Mouse (Mus musculus): ENCODE measurements around the gene Tmcc1. TPM values are rescaled to one million over a fixed set of nuclear protein-coding genes. Genes with fewer than 3 reads are reported as not detected.

Gene Tmcc1
- total and polyA plus RNA-seq, 2 experiments, result 17.7 to 34.3 TPM

GRCm38 (mm10) chr6:115990056-115990455 lies 203.2 kb downstream of the Tmcc1 start:
- DNase-seq (ENCODE audit: extremely low read depth, low read depth, low spot score), result no peak
- 82% methylated on average over 3 of the region's 3 CpGs for WGBS
- H3K27me3 ChIP-seq (ENCODE audit: control insufficient read depth, insufficient read depth, low read length), result peaks cover 9% of the 10 kb centered on the region; the same call in 1 of the 2 replicates
- no peaks in the 10 kb centered on the region for H3K36me3 ChIP-seq (ENCODE audit: control insufficient read depth, insufficient read depth, low read length)
- peaks cover 10% of the 10 kb centered on the region; the same call in 1 of the 2 replicates for H3K79me2 ChIP-seq (ENCODE audit: control insufficient read depth, insufficient read depth, low read length)
- TF ChIP-seq POLR2A (IDR thresholded peaks at IDR 0.05; ENCODE audit: extremely low read depth, insufficient read depth, low read length), result no peak
- no peak for TF ChIP-seq CTCF (IDR thresholded peaks at IDR 0.05; ENCODE audit: low read depth, low read length)
- no peak overlapping the region; the same call in 1 of the 2 replicates for H3K4me3 ChIP-seq (ENCODE audit: insufficient read depth, low read depth, low read length)
- H3K9ac ChIP-seq (ENCODE audit: low read depth, low read length), result peak overlapping the region; percentile 6; the same call in 1 of the 2 replicates
- H3K27ac ChIP-seq (replicated peaks; ENCODE audit: insufficient read depth, low read depth, low read length), result no peak overlapping the region
- no peaks in the 10 kb centered on the region; the same call in 1 of the 2 replicates for H3K4me1 ChIP-seq (ENCODE audit: control insufficient read depth, insufficient read depth, low read length)

GRCm38 (mm10) chr6:115989607-115990006 lies 203.7 kb downstream of the Tmcc1 start:
- Histone ChIP-seq H3K4me1 (ENCODE audit: control insufficient read depth, insufficient read depth, low read length) (no peaks in the 10 kb centered on the region; the same call in 1 of the 2 replicates), H3K9ac (ENCODE audit: low read depth, low read length) (peak overlapping the region; percentile 33; the same call in 1 of the 2 replicates), H3K79me2 (ENCODE audit: control insufficient read depth, insufficient read depth, low read length) (peaks cover 10% of the 10 kb centered on the region; the same call in 1 of the 2 replicates), H3K4me3 (ENCODE audit: insufficient read depth, low read depth, low read length) (peak overlapping the region; percentile 35; the same call in 1 of the 2 replicates), H3K27me3 (ENCODE audit: control insufficient read depth, insufficient read depth, low read length) (peaks cover 9% of the 10 kb centered on the region; the same call in 1 of the 2 replicates), H3K36me3 (ENCODE audit: control insufficient read depth, insufficient read depth, low read length) (no peaks in the 10 kb centered on the region), H3K27ac (replicated peaks; ENCODE audit: insufficient read depth, low read depth, low read length) (no peak overlapping the region)
- TF ChIP-seq CTCF (IDR thresholded peaks at IDR 0.05; ENCODE audit: low read depth, low read length) (no peak), POLR2A (IDR thresholded peaks at IDR 0.05; ENCODE audit: extremely low read depth, insufficient read depth, low read length) (no peak)
- 77% methylated on average over 4 of the region's 4 CpGs for WGBS
- no peak for DNase-seq (ENCODE audit: extremely low read depth, low read depth, low spot score)

GRCm38 (mm10) chr6:115989032-115989431 lies 204.3 kb downstream of the Tmcc1 start:
- 64% methylated on average over 5 of the region's 5 CpGs for WGBS
- TF ChIP-seq POLR2A (IDR thresholded peaks at IDR 0.05; ENCODE audit: extremely low read depth, insufficient read depth, low read length), result no peak
- TF ChIP-seq CTCF (IDR thresholded peaks at IDR 0.05; ENCODE audit: low read depth, low read length), result no peak
- Histone ChIP-seq H3K36me3 (ENCODE audit: control insufficient read depth, insufficient read depth, low read length) (no peaks in the 10 kb centered on the region), H3K9ac (ENCODE audit: low read depth, low read length) (peak overlapping the region; percentile 33; the same call in 1 of the 2 replicates), H3K27ac (replicated peaks; ENCODE audit: insufficient read depth, low read depth, low read length) (no peak overlapping the region), H3K79me2 (ENCODE audit: control insufficient read depth, insufficient read depth, low read length) (peaks cover 10% of the 10 kb centered on the region; the same call in 1 of the 2 replicates), H3K4me1 (ENCODE audit: control insufficient read depth, insufficient read depth, low read length) (no peaks in the 10 kb centered on the region; the same call in 1 of the 2 replicates), H3K27me3 (ENCODE audit: control insufficient read depth, insufficient read depth, low read length) (peaks cover 5% of the 10 kb centered on the region; the same call in 1 of the 2 replicates), H3K4me3 (ENCODE audit: insufficient read depth, low read depth, low read length) (peak overlapping the region; percentile 2; the same call in 1 of the 2 replicates)
- DNase-seq (ENCODE audit: extremely low read depth, low read depth, low spot score), result no peak

- no peak overlapping the region for H3K27ac ChIP-seq (replicated peaks; ENCODE audit: insufficient read depth, low read depth, low read length)
- H3K4me1 ChIP-seq (ENCODE audit: control insufficient read depth, insufficient read depth, low read length), result no peaks in the 10 kb centered on the region; the same call in 1 of the 2 replicates
- H3K79me2 ChIP-seq (ENCODE audit: control insufficient read depth, insufficient read depth, low read length), result peaks cover 7% of the 10 kb centered on the region; the same call in 1 of the 2 replicates
- no peaks in the 10 kb centered on the region for H3K36me3 ChIP-seq (ENCODE audit: control insufficient read depth, insufficient read depth, low read length)
- no peak overlapping the region for H3K9ac ChIP-seq (ENCODE audit: low read depth, low read length)
- peak overlapping the region; percentile 22; the same call in 1 of the 2 replicates for H3K4me3 ChIP-seq (ENCODE audit: insufficient read depth, low read depth, low read length)
- TF ChIP-seq CTCF (IDR thresholded peaks at IDR 0.05; ENCODE audit: low read depth, low read length), result no peak
- no peak for TF ChIP-seq POLR2A (IDR thresholded peaks at IDR 0.05; ENCODE audit: extremely low read depth, insufficient read depth, low read length)
- DNase-seq (ENCODE audit: extremely low read depth, low read depth, low spot score), result no peak
- no peaks in the 10 kb centered on the region for H3K27me3 ChIP-seq (ENCODE audit: control insufficient read depth, insufficient read depth, low read length)
- 68% methylated on average over 9 of the region's 9 CpGs for WGBS
Observed at GRCm38 (mm10) chr6:115987096-115987747, 206.1 kb downstream of the Tmcc1 start.

- Histone ChIP-seq H3K4me3 (ENCODE audit: insufficient read depth, low read depth, low read length) (peak overlapping the region; percentile 22; the same call in 1 of the 2 replicates), H3K9ac (ENCODE audit: low read depth, low read length) (0 out of 2 replicates have a peak overlapping the region, but pooled peaks have one; percentile 2), H3K27ac (replicated peaks; ENCODE audit: insufficient read depth, low read depth, low read length) (no peak overlapping the region), H3K36me3 (ENCODE audit: control insufficient read depth, insufficient read depth, low read length) (no peaks in the 10 kb centered on the region), H3K79me2 (ENCODE audit: control insufficient read depth, insufficient read depth, low read length) (peaks cover 7% of the 10 kb centered on the region; the same call in 1 of the 2 replicates), H3K4me1 (ENCODE audit: control insufficient read depth, insufficient read depth, low read length) (no peaks in the 10 kb centered on the region; the same call in 1 of the 2 replicates), H3K27me3 (ENCODE audit: control insufficient read depth, insufficient read depth, low read length) (no peaks in the 10 kb centered on the region)
- no peak for TF ChIP-seq CTCF (IDR thresholded peaks at IDR 0.05; ENCODE audit: low read depth, low read length)
- TF ChIP-seq POLR2A (IDR thresholded peaks at IDR 0.05; ENCODE audit: extremely low read depth, insufficient read depth, low read length), result no peak
- DNase-seq (ENCODE audit: extremely low read depth, low read depth, low spot score), result no peak
- 70% methylated on average over 12 of the region's 12 CpGs for whole genome bisulfite sequencing
Observed at GRCm38 (mm10) chr6:115986472-115987095, 206.7 kb downstream of the Tmcc1 start.
